Mouse (Mus musculus): ENCODE data around the gene Srrm1. TPM values are rescaled to one million over a fixed set of nuclear protein-coding genes. Genes with fewer than 3 reads are reported as not detected.

Gene Srrm1
- 7.4 and 12.2 TPM in 2 replicates for polyA plus RNA-seq (2012; rRNA removed)

- Histone ChIP-seq H3K27me3 (ENCODE audit: control insufficient read depth, insufficient read depth, low read length) (no peaks in the 10 kb centered on the region), H3K36me3 (ENCODE audit: control insufficient read depth, insufficient read depth, low read length) (peaks cover 4% of the 10 kb centered on the region; the same call in 1 of the 2 replicates), H3K4me3 (ENCODE audit: low read depth, low read length) (peak within 1 kb of the TSS; percentile 96), H3K27ac (ENCODE audit: insufficient read depth, low read depth, low read length) (peak within 1 kb of the TSS; percentile 86), H3K4me1 (ENCODE audit: control insufficient read depth, insufficient read depth, insufficient read length, low read length) (peaks cover 13% of the 10 kb centered on the region)
- TF ChIP-seq CTCF (IDR thresholded peaks at IDR 0.05; ENCODE audit: extremely low read depth, insufficient read length, insufficient replicate concordance, low read depth, low read length) (no peak), POLR2A (IDR thresholded peaks at IDR 0.05; ENCODE audit: low read depth, low read length) (peak; percentile 85)
- WGBS: under 1% methylated on average over 69 of the region's 69 CpGs
Measured at GRCm38 (mm10) chr4:135353066-135353793, at the start of gene Srrm1. Srrm1 (minus strand) TSS chr4:135353321.

GRCm38 (mm10) chr4:135401881-135402280, 48.8 kb upstream of the Srrm1 start:
- 31% methylated on average over 7 of the region's 7 CpGs for WGBS
- Histone ChIP-seq H3K36me3 (ENCODE audit: control insufficient read depth, insufficient read depth, low read length) (no peaks in the 10 kb centered on the region), H3K27me3 (ENCODE audit: control insufficient read depth, insufficient read depth, low read length) (peaks cover 13% of the 10 kb centered on the region), H3K4me1 (ENCODE audit: control insufficient read depth, insufficient read depth, insufficient read length, low read length) (peaks cover 7% of the 10 kb centered on the region), H3K4me3 (ENCODE audit: low read depth, low read length) (no peak overlapping the region), H3K27ac (ENCODE audit: insufficient read depth, low read depth, low read length) (no peak overlapping the region)
- TF ChIP-seq POLR2A (IDR thresholded peaks at IDR 0.05; ENCODE audit: low read depth, low read length) (no peak), CTCF (IDR thresholded peaks at IDR 0.05; ENCODE audit: extremely low read depth, insufficient read length, insufficient replicate concordance, low read depth, low read length) (no peak)

GRCm38 (mm10) chr4:135397991-135398390, 44.9 kb upstream of the Srrm1 start, which contains the start of gene Ncmap:
Ncmap (minus strand) TSS chr4:135398227.
- WGBS: under 1% methylated on average over 29 of the region's 29 CpGs
- H3K27ac ChIP-seq (ENCODE audit: insufficient read depth, low read depth, low read length): no peak within 1 kb of the TSS
- peaks cover 13% of the 10 kb centered on the region for H3K27me3 ChIP-seq (ENCODE audit: control insufficient read depth, insufficient read depth, low read length)
- H3K36me3 ChIP-seq (ENCODE audit: control insufficient read depth, insufficient read depth, low read length): no peaks in the 10 kb centered on the region
- no peak for TF ChIP-seq POLR2A (IDR thresholded peaks at IDR 0.05; ENCODE audit: low read depth, low read length)
- no peak for TF ChIP-seq CTCF (IDR thresholded peaks at IDR 0.05; ENCODE audit: extremely low read depth, insufficient read length, insufficient replicate concordance, low read depth, low read length)
- H3K4me1 ChIP-seq (ENCODE audit: control insufficient read depth, insufficient read depth, insufficient read length, low read length): peaks cover 5% of the 10 kb centered on the region; the same call in 1 of the 2 replicates
- H3K4me3 ChIP-seq (ENCODE audit: low read depth, low read length): peak within 1 kb of the TSS; percentile 53

GRCm38 (mm10) chr4:135397551-135397950, 44.4 kb upstream of the Srrm1 start:
- Histone ChIP-seq H3K4me1 (ENCODE audit: control insufficient read depth, insufficient read depth, insufficient read length, low read length) (peaks cover 5% of the 10 kb centered on the region; the same call in 1 of the 2 replicates), H3K36me3 (ENCODE audit: control insufficient read depth, insufficient read depth, low read length) (no peaks in the 10 kb centered on the region), H3K27ac (ENCODE audit: insufficient read depth, low read depth, low read length) (no peak overlapping the region), H3K4me3 (ENCODE audit: low read depth, low read length) (peak overlapping the region; percentile 53), H3K27me3 (ENCODE audit: control insufficient read depth, insufficient read depth, low read length) (peaks cover 13% of the 10 kb centered on the region)
- 6% methylated on average over 16 of the region's 16 CpGs for WGBS
- TF ChIP-seq CTCF (IDR thresholded peaks at IDR 0.05; ENCODE audit: extremely low read depth, insufficient read length, insufficient replicate concordance, low read depth, low read length) (no peak), POLR2A (IDR thresholded peaks at IDR 0.05; ENCODE audit: low read depth, low read length) (no peak)

- H3K27ac ChIP-seq (ENCODE audit: insufficient read depth, low read depth, low read length): no peak overlapping the region
- no peaks in the 10 kb centered on the region for H3K36me3 ChIP-seq (ENCODE audit: control insufficient read depth, insufficient read depth, low read length)
- peaks cover 5% of the 10 kb centered on the region; the same call in 1 of the 2 replicates for H3K4me1 ChIP-seq (ENCODE audit: control insufficient read depth, insufficient read depth, insufficient read length, low read length)
- 96% methylated on average over 5 of the region's 5 CpGs for WGBS
- no peak overlapping the region for H3K4me3 ChIP-seq (ENCODE audit: low read depth, low read length)
- no peak for TF ChIP-seq POLR2A (IDR thresholded peaks at IDR 0.05; ENCODE audit: low read depth, low read length)
- peak; percentile 17; the same call in 1 of the 2 replicates for TF ChIP-seq CTCF (IDR thresholded peaks at IDR 0.05; ENCODE audit: extremely low read depth, insufficient read length, insufficient replicate concordance, low read depth, low read length)
- peaks cover 13% of the 10 kb centered on the region for H3K27me3 ChIP-seq (ENCODE audit: control insufficient read depth, insufficient read depth, low read length)
Measured at GRCm38 (mm10) chr4:135396303-135396702, 43.2 kb upstream of the Srrm1 start.

DNA sequence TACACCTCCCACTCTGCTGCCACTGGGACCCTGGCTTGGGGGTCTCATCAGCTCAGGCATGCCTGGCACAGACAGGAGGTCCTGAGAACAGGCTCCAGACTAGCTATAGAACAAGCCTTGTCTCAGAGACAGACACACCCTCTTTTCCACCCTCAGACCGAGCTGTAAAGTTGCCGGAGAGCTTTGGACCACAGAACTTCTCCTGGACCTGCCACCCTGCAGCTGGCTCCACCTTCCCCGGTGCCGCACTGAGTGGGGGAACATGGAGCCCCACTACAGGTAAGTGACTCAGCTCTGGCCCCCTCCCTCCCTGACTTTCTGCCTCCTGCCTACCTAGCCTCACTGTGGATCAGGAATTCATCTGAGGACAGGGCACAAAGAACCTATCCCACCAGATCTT, 42.3 kb upstream of the Srrm1 start:
- 30% methylated on average over 4 of the region's 4 CpGs for WGBS
- Histone ChIP-seq H3K4me1 (ENCODE audit: control insufficient read depth, insufficient read depth, insufficient read length, low read length) (peaks cover 5% of the 10 kb centered on the region; the same call in 1 of the 2 replicates), H3K27me3 (ENCODE audit: control insufficient read depth, insufficient read depth, low read length) (peaks cover 13% of the 10 kb centered on the region), H3K27ac (ENCODE audit: insufficient read depth, low read depth, low read length) (no peak overlapping the region), H3K4me3 (ENCODE audit: low read depth, low read length) (no peak overlapping the region), H3K36me3 (ENCODE audit: control insufficient read depth, insufficient read depth, low read length) (no peaks in the 10 kb centered on the region)
- TF ChIP-seq CTCF (IDR thresholded peaks at IDR 0.05; ENCODE audit: extremely low read depth, insufficient read length, insufficient replicate concordance, low read depth, low read length) (no peak), POLR2A (IDR thresholded peaks at IDR 0.05; ENCODE audit: low read depth, low read length) (no peak)

- Histone ChIP-seq H3K36me3 (ENCODE audit: control insufficient read depth, insufficient read depth, low read length) (no peaks in the 10 kb centered on the region), H3K27me3 (ENCODE audit: control insufficient read depth, insufficient read depth, low read length) (peaks cover 13% of the 10 kb centered on the region), H3K4me1 (ENCODE audit: control insufficient read depth, insufficient read depth, insufficient read length, low read length) (peaks cover 5% of the 10 kb centered on the region; the same call in 1 of the 2 replicates), H3K27ac (ENCODE audit: insufficient read depth, low read depth, low read length) (no peak overlapping the region), H3K4me3 (ENCODE audit: low read depth, low read length) (no peak overlapping the region)
- 72% methylated on average over 7 of the region's 7 CpGs for whole genome bisulfite sequencing
- TF ChIP-seq POLR2A (IDR thresholded peaks at IDR 0.05; ENCODE audit: low read depth, low read length) (no peak), CTCF (IDR thresholded peaks at IDR 0.05; ENCODE audit: extremely low read depth, insufficient read length, insufficient replicate concordance, low read depth, low read length) (no peak)
Measured at GRCm38 (mm10) chr4:135394666-135395065, 41.5 kb upstream of the Srrm1 start.
